Mouse (Mus musculus) adrenal gland, postnatal 36 days (tissue): ENCODE data around the gene Invs. TPM values are rescaled to one million over a fixed set of nuclear protein-coding genes. Genes with fewer than 3 reads are reported as not detected.

ENCODE experiments used
- DNase-seq, 2 experiments: peaks; one replicate each; pipeline ENCODE4 v3.0.0; 2021; ENCODE audit warnings: mixed read lengths in 1 of 2
- long read RNA-seq, 2 experiments: library from polyadenylated mRNA; stranded (forward); transcript quantifications; one replicate each; pipeline ENCODE4 v2.0.0; 2021; ENCODE audit warnings: borderline sequencing depth in 2 of 2
- total RNA-seq, 2 experiments: library from RNA; stranded (reverse); gene quantifications; 2 replicates each; pipeline ENCODE4 v1.2.3; 2021

The Invs gene
- 10 to 100 TPM; 12.2 to 13.6 TPM for total RNA-seq
- long read RNA-seq, experiment 1, partial matches to known transcripts = 2 of 2 reads
- long read RNA-seq, experiment 1, other reads (novel, unspliced or antisense) = 0 of 2 reads
- long read RNA-seq, experiment 2, partial matches to known transcripts = 0 of 1 reads
- long read RNA-seq, experiment 2, other reads (novel, unspliced or antisense) = 1 of 1 reads

DNA sequence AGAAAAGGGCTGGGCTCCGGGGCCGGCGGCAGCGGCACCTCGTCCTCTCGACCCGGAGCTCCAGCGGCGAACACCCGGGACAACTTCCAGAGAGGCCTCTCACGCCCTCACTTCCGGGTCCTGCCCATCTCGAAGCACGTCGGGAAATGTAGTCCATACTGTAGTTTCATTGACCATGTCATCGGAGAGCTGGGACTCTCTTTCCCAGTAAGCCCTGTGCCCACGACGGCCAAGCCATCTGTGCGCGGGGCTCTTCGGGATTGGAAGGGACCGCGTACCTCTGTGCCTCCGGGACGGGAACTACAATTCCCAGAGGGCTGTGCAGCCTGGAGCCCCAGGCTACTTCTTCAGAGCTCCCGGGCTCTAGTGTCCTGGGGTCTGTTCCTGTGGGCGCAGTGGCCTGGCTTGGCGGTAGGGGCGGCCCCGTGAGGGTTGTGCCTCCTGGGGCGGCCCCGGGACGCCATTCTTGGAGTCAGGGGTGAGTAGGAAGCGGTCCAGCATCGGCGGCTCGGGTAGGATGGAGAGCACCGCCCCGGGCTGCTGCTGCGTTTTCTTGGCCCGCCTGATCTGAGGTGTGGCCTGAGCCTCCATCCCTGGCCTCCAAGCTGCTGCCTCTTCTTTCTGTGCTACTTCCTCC is at the start of gene Invs, which contains the start of gene Erp44:
Invs (plus strand) TSS at position 263 of the 637 bp plus-strand sequence.
Erp44 (minus strand) TSS at position 61 of the 637 bp plus-strand sequence.
- DNase-seq = peak; percentile 94 to 95

DNA sequence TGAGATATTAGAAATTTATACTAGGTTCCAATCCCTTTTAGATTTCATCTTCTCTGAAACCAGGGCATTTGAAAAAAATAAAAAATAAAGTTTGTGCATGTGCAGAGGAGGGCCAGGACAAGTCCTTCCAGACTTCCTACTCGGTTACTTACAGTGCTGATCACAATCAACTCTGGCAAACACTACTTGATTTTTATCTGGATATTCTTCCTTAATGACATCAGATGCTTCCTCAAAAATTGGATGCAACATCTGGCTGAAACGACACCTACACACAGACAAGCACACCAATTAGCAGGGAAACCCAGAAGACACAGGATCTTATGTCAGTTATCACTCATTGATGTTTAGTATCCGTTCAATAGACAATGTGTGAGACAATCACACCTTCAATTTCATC is 42.8 kb upstream of the Invs start:
- DNase-seq = no peak

DNA sequence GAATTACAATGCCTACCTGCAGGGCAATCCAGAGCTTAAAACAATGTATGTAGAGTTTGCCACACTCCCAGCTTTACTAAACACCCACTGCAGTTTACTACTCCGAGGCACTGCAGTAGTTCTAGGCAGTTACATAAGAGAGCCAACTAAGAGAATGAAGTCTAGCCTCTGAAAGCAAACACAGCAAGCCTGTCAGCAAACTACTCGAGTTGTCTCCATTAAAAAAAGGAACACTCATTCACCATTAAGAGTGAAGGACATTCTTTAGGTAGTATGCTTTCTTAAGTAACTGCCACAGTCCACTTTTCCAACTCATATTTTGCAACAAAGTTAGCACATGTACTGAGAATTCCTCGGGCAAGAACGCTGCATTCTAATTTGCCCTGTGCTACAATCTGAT is 40.5 kb upstream of the Invs start:
- DNase-seq = no peak

DNA sequence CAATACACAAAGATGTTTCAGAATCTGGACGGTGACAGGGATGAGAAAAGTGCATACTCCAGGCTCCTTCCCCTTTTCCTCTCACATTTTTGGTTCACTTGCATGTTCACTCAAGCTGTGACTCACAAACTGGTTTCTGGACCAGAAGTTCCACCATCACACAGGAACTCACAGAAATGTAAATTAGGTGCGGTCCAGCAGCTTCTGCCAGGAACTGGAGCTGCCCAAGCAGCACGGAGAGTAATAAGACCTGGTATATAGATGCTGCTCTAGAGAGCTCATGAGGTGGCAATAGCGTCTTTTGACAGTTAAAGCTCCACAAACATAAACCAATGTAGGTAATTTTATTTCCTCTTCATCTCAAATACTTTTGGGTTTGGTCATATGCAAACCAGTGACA is 37.1 kb upstream of the Invs start:
- DNase-seq = no peak

DNA sequence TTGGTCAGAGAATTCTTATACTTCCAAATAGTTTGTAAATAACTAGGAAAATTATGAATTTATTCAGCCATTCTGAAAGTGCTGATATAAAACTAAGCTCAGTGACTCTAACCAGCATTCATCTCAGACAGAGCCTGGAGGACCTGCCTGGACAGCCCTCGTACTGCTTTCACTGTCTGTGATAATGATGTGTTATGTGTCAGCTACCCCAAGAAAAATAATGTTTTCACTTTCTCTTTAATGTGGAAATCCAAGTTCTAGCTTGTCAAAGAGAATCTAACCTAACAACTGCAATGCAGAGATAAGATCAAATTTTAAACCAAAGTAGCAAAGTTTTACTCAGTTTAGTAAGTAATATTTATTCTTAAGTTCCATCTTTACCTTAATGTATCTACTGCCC is 35.8 kb upstream of the Invs start:
- DNase-seq = no peak

DNA sequence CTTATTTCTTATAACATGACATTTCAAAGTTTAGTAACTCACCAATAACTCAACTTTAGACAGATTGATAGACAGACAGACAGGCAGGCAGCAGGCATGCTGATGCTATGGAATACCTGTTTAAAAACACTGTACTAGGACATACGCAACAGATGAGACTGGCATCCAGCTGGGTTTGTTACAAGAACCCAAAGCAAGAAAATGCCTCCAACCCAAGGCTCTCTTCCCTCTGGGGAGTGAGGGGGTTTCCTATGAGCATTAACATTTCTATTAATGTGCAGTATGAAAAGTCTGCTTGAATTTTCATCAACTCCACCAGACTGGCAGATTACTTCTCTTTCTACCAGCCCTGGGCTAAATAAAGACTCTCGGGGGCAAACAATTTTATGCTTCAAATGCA is 35.3 kb upstream of the Invs start:
- DNase-seq = no peak

DNA sequence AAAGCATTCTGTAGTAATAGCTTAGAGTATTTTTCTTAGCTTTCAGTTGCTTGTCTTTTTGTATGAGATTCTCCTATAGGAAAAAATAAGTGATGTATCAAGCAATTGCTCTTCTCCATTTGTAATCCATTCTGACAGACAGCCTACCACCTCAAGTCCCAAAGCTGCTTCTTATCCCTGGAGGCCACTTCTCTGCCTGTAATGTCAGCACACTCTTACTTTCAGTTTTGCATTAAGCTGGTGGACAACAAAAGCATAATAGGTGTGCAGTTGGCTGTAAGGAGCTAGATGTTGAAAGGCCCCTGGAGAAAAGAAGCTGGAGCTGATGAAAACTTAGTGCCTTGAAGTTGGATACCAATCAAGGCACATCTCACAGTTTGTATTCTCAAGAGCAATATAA is 26.3 kb upstream of the Invs start:
- DNase-seq = no peak

DNA sequence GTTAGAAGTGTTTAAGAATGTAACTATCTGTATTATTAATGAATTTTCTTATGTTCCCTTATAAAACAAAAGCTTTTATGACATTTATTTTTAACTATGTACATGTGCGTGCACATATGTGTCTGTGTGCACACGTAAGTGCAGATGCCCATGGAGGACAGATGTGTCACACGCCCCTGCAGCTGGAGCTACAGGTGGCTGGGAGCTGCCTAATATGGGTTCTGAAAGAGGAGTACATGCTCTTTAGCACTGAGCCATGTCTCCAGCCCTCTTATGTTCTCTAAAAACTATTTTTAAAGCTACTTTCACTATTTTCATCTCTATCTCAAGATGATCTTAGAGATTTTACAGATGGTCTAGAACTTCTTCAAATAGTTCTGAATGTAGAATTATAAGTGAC is 21.5 kb upstream of the Invs start:
- no peak for DNase-seq

DNA sequence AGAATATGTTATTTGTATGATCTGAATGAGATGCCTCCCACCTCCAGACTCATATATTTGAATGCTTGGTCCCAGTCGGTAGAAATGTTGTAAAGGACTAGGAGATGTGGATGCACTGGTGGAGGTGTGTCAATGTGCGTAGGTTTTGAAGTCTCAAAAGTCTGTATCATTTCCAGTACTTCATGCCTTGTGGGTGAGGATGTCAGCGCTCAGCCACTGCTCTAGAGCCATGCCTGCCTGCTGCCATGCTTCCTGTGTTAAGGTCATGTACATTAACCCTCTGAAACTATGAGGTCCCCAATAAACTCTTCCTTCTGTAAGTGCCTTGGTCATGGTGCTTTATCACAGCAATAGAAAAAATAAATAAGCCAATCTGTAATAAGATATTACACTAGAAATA is 11.9 kb upstream of the Invs start:
- no peak for DNase-seq

DNA sequence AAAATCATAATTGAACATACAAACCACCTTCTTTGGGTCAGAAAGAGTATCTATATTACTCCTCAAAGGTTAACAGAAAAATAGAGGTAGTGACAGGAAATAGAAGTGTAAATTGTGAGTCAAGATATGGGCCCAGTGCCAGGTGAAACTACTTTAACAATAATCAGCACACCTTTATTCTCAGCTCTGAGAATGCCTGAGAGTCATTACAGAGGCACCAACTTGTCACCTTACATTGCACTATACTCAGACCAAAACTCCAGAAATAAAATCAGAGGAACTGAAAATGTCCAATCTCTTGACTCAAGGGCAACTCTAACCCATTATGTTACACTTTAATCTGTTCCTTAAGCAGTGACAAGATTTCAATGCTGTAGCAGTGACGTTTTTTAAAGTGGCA is 11.4 kb upstream of the Invs start:
- DNase-seq = no peak

DNA sequence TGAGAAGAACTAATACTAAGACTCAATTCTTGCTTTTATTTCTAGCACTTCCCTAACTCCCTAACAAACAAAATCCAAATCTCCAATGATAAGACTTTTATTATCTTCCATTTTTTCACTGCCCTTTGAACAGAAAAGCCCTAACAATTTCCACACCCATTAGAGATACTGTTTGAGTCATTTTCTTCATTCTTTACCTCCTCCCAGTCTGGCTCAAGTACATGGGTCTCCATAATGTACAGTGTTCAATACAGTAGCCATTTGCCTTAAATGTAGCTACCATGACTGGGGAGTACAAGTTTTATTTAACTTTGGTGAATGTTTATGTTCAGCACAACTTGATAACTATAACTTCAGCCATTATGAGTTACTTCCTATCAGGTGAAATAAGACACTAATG is 9.0 kb upstream of the Invs start:
- DNase-seq = no peak

DNA sequence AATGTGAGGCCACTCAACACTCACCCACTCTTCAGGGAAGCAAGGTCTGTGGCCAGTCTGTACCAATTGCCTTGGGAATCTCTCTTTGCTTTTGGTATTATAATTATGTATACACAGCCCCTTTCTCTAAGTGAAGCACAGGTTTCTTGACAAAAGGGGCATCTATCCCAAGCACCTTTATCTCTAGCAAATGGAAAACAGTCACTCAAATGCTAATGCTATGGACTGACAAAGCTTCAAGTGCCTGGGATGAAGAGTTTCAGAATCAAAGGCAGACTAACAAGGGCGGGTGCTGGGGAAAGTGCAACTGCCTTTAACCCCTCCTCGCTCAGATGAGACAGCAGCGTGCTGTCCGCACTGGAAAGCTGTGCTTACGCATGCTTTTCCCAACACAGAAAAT is 7.7 kb upstream of the Invs start:
- DNase-seq = no peak

DNA sequence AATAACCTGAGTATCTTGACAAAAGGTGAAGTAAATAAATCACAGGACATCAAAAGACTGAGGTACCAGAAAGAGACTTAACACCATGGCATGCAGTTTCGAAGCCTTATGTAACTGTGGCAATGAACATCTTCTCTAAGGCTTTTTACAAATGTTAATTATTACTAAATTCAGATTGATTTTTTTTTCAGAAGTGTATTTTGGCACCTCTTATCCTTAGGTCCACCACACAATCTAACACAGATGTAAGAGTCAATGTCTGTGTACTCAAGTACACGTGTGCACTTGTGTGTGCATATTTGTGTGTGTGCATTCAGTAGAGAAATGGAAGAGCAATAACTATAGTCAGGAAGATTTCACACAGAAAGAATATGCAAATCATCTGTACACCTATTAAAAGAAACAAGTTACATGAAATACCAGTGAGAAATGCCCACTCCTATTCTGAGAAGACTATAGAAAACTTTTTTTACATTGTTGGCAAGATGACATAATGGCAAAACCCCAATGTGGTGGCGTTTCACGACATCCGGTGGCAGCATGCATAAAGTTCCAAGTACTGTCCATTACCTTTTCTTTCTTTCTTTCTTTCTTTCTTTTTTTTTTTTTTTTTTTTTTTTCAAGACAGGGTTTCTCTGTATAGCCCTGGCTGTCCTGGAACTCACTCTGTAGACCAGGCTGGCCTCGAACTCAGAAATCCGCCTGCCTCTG is 6.3 kb upstream of the Invs start:
- DNase-seq = no peak

DNA sequence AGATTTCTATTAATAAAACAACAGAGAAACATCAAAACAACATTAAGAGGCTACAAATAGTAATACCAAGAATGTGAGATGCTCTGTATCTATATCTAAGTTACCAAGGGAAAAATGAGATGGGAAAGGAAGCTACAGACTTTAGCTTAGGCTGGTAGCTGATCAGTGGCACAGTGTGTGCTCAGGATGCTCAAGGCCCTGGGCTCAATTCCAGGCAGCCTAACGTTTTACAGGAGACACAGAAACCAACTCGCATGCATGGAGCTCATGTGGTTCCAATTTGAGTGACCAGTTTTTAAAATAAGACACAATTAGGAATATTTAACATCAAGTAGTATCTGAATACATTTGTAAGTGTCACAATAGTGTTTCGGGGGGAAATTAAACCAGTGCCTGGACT is 3.8 kb upstream of the Invs start:
- peak; percentile 8 to 51 for DNase-seq

DNA sequence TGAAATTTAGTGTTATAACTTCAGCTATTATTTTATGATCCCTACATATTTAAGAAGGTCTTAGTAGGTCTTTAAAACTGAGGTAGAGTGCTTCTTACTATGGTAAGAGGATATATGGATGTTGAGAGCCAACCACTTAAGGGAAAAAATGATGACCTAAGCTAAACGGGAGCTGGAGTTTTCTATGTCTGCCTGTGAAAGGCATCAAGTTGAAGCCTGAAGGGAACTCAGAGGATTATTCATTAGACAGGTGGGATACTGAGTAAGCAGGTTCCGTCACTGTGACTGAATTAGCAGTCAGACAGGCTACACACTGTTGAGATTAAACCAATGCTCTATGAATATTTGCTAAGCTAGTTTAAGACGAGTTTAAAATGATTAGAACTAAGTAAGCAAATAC is 2.5 kb upstream of the Invs start:
- DNase-seq = no peak

DNA sequence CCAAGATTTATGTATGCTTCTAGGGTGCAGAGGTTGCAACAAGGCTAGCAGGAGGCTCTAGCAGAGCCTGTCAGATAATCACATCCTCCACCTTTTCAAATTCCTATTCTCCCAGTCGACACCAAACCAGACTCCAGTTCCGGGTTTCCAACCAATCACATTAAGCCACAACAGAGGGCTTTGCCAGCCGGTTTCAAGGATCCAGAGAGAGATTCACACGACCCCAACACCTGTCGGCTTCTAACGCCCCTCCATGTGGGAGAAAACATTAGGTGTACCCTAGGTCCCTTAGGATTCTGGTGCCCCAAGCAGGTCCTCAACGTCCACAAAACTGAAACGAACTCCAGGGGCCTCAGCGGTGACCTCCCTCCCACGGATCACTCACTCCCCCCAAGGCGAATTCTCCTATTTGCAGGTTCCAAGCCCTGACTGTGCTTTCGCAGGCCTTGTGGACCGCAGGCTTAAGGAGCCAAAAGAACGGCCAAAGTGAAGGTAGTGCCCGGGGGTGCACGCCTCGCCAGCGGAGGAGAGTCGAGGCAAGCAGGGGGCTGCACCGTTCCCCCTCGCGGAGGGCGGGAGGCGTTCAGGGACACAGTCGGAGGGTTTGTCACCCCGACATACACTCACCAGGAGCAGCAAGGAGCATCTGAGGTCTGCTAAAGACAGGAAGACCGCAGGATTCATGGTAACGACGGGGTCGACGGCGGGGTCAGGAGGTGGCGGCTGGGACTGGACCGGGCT is 633 bp upstream of the Invs start:
- DNase-seq = peak in 1 of 2 experiments; percentile 7

DNA sequence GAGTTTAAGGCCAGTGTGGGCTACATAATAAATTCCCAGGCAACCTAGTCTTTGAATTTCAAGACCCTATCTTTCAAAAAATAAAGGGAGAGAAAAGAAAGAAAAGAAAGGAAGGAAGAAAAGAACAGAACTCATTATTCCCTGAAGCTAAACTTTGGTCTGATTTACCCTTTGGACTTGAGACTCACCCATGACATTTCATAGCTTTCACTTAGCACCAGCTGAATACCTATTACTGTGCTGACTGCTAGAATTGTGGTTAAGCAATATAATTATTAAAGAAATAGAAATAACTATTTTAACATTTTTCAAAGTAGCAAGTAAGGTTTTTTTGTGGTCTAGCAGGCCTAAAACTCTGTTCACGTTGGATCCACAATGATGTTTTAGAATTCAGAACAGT is 1.6 kb downstream of the Invs start:
- no peak for DNase-seq

DNA sequence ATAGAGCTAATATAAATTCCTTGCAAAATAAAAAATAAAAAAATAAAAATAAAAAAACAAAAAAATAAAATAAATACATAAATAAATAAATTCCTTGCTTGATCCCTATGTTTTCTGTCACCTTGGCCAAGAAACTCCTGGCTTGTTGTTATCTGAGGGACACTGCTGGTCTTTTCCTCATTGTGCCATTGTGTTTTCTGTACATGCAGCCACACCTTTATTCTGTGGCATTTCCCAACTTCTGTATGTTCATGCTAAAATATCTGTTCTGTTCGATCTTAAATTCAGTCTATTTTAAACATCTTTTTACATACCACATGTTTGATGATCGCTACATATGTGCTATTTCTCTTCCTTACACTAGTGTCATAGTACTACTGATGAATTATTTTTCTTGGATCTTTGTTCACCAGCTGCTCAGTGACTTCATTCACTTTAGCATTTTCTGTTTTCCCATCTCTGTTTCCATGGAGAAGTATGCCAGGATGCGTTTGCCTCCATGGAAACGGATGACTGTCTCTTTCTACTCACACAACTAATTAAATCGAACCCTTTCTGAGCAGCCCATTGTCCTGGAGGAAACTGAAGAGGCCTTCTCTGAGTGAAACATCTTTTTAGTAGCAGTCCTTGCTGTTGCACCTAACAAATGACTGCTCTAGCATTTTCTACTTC is 7.7 kb downstream of the Invs start:
- no peak for DNase-seq

DNA sequence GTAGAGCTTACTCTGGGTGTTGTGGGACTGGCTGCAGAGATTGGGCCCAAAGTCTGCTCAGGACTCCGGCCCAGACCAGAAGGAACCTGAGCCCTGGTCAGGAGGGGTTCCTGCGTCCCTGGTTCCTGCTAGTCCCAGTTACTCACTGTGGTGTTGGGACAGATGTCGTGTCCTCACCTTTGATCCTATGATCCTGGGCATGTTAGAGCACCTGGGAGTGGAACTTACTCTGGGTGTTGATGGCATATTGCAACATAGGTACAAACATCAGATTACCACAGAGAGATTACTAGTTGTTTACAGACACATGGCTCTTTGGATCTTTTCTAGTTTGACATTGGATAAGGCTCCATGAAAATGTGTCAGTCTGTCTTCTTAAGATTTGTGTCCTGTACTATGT is 35.3 kb downstream of the Invs start:
- no peak for DNase-seq

DNA sequence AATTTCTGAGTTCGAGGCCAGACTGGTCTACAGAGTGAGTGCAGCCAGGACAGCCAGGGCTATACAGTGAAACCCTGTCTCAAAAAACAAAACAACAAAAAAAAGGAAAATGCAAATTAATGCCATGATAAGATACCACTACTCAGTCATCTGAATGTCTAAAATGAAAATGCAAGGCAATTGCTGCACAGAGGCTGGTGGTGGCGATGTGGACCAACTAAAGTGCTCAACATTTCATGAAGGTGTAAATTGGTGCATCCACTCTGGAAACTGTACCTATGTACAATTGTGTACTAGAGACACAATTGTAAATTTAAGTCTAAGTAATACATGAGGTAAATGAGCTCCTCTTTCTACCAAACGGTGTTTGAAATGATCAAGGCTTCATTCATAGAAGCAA is 36.5 kb downstream of the Invs start:
- DNase-seq = no peak

DNA sequence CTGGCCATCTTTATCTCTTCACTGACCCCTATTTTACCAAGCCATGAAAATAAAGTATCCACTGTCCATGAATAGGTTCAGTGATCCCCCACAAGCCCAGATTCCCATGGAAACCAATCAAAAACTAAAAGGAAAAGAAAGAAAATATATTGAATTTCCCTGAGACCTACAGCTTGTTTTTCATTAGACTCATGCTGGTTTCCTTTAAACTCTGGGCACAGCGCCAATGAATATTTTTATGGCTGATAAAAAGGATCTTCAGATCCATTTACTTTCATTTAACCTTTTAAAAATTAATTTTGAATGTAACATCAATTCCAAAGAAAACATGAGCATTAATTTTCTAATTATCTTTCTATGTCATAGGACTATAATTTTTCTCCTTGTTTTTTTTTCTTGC is 41.7 kb downstream of the Invs start:
- peak; percentile 9 to 21 for DNase-seq

DNA sequence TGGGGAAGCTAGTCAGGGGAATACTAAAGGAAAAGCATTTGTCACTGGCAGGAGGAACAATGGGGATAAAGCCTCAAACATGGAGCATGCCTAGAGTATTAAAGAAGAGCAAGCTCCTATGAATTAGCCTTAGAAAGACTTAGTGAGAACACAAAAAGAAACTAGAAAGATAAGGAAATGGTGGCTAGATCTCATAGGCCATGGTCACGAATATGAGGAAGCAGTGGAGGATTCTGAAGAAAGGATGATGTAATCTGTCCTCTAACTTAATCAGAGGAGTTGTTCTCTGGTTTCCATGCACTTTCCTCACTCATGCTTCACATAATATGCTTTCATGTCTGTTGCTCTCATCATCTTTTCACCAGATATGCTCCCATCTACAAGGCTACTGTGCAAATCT is 42.5 kb downstream of the Invs start:
- no peak for DNase-seq

DNA sequence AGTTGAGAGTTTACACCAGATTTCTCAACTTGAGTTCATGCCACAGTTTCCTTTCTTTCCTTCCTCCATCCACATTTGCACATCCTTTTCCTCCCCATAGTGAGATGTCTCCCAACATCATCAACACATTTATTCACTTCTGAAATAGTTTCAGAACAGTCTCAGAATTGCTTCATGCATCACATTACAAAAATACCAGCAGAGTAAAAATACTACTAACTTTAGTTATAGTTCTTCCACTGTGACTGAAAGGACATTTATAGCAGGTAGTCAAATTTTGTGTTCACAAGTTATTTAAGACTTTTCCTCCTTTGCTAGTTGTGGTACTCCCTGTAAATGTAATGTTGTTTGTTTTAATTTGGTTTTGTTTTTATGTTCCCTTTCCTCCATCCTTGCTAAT is 47.6 kb downstream of the Invs start:
- no peak for DNase-seq
